Mouse (Mus musculus): ENCODE measurements at regions not wholly inside any gene's neighbourhood (a gene's known extent, or its start where the extent isn't known, plus 50 kb on each side); places are given as distances from the start of the nearest gene placed in this dataset.

DNA sequence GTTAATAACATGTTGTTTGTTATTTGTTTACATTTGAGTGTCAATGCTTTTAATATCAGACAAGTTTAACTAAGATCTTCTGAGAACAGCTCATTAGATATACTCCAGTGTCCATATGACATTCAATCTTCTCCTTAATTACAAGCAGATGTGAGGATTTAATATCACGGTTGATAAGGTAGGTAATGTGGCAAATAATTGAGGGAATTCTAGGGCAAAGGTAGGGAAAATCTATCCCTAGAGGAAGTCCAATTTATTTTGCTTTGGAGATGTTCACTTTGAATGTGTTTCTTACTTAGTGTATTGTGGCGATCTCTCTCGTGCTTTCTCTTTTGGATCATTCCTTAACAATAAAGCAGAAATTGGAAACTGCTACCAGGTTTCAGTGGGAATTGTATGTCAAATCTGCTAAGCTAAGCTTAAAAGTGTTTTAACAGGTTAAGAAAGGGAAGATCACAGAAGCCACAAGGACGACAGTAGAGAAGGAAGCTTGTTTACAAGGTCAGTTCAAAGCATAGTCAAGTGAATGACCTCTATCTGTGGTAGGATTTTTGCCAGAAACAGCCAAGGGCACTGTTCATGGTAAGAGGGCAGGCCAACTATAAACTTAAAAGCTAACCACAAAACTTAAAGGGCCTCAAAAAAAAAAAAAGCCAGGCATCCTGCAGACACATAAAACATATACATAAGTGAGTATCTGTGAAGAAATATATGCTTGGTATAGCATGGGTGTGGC, 282.2 kb upstream of the Xrcc4 start:
- no peak for DNase-seq

DNA sequence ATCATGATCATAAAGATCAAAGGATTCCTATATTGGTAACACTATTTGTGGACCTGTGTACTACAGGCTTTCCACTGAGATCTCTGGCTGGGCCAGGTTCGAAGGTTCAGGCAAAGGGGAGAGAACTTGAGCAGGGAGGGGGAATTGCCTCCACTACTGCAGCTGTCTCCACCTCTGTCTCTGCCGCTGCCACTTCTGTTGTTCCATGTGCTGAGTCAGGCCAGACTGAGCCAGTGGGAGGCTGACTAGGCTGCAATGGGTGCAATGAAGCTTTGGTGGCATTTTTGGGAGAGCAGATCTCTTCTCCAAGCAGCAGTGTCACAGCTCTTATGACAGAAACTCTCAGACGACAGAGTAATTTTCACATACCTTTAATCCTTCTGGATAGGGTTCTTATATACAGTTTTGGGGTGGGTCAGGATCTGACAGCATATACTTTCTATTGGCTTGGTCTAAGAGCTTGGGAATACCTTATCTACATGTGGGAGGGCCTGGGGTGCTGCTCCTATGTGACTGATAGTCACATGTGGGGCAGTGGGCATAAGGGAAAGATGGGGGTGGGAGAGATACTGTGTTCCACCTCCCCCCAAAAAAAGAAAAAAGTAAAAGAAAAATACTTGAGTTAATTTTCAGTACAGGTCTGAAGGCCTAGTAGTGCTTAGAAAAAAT, 281.5 kb upstream of the Xrcc4 start:
- no peak for DNase-seq

DNA sequence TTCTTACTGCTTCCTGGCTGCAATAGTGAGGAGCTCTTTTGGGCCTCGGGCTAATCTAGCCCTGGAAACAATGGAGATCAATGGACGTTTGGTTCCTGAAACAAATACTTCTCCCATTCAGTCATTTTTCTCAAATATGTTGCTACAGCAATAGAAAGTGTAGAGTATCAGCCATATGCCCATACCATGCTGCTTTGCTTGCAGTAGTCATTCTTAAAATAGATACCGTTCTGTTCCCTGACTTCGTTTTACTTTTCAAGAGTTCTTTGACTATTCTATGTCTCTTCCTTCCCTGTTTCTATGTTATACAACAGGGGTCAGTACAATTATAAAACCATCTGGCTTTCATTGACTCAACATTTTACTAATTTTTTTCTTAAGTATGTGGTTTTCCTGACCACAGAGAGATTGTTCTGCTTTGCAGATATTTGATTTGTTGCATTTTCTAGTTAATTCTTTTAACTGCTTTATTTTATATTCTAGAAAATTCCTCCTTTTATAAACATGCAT, 275.2 kb upstream of the Xrcc4 start:
- no peak for DNase-seq

DNA sequence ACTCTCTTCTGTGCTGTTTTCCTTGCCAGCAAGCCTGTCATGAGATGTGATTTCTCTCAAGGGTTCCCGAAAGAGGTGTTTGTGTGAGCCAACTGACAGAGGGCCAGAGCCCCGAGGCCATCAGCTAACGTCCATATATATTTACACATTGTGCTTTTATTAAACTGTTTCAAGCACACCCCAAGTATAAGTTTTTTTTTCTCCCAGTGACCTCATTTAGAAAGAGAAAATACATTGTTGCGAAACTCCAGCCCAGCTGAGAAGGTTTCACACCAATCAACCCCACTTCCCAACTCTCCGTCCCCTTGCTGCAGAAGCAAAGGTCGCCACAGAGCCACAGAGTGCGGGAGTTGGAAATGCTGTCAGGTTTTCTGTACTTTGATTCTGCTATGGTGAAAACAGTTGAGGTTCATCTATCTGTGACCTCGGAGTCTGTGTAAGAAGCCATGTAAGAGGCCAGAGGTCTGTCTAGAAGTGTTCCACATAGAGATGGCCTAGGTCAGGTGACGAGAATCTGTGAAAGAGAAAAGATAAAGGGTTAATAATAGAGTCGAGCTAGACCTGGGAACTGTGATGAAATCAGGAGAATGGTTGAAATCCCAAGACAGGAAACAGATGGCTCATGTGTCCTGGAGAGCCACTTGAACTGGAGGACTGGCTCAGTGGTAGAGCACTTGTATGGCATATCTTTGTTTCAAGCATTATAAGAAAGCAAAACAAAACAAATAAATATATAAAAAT, 270.6 kb upstream of the Xrcc4 start:
- DNase-seq, result peak; percentile 55

DNA sequence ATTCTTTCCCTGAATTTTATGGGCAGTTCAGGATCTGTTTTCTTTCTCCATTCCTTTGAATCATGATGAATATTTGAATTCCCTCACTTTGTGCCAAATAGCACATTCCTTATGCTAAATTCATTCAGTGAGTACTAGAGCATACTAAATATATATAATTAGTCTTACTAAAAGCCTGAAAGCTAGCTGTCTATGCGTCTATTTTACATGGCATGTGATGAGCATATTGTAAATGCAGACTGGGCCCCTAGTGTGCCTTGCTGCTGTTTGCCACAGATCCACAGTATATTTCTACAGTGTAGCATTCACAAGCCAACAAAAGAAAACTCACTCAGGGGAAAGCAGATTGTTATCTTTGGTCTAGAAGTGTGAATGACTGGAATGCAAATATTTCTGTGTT, 268.7 kb upstream of the Xrcc4 start:
- DNase-seq, result no peak

DNA sequence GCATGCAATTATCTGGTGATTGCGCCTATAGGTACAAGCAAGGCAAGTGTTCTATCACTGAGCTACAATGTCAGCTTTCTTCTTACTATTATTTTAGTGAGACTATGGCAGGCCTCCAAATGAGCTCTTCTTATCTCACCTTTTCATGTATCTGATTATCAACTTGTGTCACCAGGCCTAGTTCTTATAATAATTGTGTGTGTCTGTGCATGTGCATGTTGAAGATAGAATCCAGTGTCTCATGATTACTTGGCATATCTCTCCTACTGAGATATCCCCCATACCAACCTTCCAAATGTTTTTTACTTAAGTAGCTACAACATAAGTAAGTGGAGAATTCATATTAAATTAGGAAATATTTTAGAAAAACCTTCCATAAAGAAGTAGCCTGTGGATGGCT, 266.2 kb upstream of the Xrcc4 start:
- DNase-seq, result no peak

DNA sequence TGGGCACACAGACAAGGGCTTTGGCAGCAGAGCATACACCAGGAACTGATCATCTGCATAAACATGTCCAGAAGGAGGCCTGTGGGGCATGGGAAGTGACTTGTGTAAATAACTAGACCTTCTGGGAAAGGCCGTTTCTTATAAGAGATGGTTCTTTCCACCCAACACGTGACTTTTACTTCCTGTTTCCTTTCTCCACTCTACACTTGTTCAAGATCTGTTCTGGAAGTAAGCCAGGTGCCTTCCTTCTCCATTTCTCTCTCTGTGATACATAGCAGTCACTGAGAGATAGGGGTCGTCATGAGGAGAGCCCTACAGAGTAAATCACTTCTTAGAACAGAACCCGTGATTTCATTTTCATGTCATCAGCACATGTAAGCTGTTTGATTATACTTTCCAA, 253.4 kb upstream of the Xrcc4 start:
- DNase-seq, result no peak

DNA sequence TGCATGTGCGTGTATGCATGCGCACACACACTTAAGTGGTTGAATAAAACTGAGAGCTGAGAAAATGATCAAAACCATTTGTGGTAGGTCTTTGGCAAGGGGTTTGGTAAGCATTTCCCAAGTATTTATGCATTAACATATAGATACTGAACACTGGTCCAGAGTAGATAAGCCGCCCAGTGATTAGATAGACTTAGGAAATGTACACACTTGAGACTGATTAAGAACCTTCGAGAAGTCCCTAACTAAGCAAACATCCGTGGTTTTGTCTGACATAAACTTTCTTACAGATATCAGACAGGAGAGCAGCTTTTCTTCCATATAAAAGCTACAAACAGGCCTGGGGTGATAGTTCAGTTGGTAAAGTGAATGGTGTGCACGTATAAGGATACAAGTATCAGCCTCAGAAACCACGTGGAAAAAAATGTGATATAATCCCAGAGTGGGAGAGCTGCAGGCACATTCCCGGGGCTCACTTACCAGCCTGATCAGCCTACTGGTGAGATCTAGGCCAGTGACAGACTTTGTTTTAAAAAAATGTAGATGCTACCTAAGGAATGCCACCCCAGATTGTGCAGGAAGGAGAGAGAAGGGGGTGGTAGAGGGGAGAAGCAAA, 252.3 kb upstream of the Xrcc4 start:
- no peak for DNase-seq

DNA sequence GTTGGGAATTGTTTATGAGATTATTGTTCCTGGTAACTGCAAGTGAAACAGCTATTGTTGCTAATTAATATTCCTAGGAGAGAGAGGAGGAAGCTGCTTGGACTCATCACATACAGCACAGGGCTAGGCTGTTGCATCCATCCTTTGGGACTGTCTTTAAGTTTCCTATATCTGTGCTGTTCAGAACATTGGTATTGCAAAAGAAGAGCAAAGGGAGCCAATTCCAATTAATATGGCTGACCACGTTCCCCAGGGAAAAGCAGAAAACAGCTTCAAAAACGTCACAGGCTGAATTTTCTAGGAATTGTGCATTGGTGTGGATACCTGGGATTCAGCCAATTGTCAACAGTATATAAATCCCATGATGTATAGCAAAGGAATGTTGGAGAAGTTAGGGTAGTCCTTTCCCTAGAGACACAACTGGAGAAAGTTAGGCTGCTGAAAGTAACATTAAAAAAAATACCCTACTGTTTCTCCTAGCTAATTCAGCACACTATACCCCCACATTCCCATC, 251.3 kb upstream of the Xrcc4 start:
- no peak for DNase-seq

DNA sequence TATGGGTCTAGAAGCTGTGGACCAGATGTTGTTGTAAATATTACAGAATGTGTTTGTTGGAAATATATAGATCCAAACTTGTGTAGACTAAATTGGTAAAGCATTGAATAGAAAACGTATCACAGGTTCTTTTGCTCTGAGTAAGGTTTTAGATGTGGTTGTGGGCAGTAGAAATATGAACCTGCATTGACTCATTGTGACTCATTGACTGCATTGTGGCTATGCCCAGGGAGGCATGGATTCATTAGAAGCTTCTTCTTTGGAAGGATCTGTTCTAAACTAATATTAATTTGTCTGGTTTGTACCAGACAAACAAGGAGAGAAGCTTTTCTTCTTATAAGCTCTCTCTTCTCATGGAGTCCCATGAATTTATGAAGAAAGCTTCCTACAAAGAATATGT, 248.2 kb upstream of the Xrcc4 start:
- no peak for DNase-seq

DNA sequence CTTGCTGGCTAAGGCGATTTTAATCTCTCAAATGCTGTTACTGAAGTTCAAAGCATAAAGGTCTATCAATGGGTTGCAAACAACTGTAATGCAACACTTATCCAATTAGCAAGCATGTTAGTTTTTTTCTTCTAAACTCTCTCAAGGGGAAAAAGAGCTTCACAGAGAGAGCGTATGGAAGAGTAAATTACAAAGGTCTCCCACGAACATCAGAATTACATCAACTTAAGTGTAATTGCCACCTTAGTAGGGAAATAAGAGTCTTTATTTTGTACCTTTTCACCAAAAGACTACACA, 246.3 kb upstream of the Xrcc4 start:
- no peak for DNase-seq

DNA sequence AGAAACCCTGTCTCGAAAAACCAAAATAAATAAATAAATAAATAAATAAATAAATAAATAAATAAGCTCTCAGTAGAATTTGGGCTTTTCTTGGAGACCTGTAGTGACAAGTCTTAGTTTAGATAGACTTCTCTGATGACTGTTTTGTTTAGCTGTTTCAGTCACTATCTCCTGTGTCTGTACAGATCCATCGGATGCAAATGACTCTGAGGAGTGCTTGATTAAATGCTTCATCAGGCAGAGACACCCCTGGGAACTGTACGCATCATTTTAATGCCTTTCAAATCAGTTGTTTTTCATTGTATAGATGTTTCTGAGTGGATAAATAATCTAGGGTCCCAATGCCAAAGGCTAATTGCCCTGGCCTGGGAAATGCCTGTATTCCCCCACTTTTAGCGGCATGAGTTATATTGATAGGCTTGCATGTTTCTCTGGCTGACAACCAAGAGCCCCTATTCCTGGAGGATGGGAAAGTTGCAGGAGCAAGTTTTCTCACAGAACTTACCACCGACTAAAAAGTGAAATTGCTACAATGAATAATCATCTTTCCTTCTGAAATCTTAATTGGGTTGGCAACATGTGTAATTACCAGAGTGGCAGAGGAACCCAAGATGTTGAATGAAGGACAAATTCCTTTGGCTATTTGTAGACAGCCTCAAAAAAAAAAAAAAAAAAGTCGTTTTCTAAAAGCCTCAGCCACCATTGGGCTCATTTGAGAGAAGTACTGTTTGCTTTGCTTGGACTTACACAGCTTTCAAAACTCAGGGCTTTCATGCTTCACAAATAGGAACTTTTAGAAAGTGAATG, 245.7 kb upstream of the Xrcc4 start:
- DNase-seq, result no peak

DNA sequence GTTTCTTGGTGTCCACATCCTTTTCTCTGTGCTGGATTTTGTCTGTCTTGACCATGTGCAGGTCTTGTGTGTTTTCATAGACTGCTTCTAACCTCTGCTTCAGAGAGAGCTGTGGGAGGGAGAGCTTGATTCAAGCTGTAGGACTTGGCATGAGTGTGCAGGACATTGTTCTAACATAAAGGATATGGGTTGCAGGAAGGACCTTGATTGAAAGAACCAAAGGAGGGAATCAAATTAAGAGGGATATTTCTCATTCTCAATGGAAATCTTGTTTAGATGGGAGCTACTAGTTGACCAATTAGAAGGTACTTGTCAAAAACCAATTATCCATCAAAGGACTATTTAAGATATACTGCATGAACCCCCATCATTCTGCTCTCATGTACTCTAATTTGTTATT, 244.9 kb upstream of the Xrcc4 start:
- no peak for DNase-seq

DNA sequence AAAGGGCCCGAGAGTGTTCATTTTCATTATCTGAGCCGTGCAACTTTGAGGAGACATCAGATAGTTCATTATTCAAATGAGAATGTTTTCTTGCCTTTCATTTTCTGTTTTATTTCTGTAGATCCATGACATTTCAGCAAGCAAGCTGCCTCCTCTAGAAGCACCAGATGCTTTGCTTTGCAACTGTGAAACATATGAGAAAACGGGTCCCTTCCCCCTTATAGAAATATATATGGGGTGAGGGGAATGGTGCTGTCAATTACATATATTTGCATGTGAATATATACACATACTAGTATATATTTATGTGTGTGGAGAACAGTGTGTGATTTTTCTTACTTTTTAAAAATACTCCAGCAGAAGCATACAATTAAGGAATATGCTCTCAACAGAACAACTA, 235.8 kb upstream of the Xrcc4 start:
- DNase-seq, result no peak

DNA sequence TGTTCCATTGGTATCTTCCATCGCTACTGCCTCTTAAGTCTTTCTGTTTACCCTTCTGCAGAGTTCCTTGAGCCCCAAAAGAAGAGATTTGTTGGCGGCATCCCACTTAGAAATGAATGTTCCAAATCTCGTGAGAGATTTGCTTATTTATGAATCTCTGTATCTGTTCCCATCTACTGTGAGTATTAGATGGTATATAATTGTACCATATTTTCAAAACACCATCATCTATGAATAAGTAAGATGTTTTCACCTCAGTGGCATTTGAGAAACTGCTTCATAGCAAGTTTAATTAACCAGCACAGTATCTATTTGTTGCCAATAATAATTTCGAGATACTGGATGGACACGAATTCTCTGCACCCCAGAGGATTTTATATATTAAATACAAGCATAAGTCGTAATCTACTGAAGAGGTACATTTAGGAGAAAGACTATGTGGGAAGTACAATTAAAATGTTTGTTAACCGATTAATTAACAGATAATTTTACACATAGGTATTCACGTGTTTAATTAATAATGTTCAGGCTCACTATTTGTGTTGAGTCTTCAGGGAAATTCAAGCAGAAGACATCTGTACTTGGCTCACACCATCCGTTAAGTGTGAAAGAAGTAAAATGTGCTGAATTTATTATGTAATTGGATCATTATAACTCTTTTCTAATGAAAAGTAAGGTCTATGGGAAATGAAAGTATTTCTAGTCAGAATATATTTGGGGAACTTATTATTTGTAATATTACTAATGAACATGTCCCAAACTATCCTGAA, 224.0 kb upstream of the Xrcc4 start:
- no peak for DNase-seq

DNA sequence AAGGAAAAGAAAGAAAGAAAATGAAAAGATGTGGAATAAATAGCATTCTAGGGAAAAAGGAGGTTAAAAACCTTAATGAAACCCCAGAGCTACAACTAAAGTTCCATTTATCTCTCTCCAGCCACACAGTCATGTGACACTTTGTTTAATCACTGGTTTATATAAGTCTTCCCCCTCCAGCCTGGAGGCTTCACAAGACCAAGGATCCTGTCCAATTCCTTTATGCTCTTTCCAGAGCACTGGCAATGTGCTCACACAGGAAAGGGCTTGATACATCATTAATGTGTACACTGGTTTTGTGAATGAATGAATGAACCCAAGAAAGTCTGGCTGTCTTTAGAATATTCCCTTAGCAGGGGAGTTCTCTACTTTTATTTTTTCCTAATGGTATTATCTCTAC, 221.1 kb upstream of the Xrcc4 start:
- DNase-seq, result no peak

DNA sequence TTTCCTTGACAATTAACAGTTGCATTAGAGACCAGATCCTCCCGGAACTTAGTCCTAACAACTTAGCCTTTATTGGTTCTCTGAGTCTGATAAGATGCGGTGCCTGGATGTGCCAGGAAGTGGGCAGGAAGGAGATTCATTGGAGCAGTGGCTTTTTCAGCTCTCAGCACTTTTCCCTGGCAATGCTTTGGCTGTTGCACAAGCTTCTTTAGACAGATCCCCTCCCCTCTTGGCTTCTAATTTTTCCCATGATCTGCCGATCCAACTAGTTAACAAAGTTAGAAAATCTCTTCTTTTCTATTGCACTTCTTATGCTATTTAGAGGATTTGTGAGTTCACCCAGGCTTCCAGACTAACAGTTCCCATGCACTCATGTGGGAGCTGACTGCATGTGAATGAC, 211.1 kb upstream of the Xrcc4 start:
- peak; percentile 10 for DNase-seq

DNA sequence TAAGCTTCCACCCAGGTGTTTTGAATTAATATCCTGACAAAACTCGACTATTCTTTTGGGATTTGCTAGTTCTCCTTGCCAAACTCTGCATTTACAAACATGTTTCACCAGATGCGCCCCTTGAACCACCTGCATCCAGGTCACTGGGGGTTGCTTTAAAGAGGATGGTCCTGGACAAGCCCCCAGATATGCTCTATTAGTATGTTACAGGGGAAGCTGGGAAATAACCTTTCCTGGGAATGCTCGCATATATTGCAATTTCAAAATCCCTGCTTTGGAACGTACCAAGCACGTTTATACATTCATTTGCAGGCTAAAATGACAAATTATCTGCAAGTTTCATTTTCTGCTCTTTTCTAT, 205.2 kb upstream of the Xrcc4 start:
- no peak for DNase-seq

DNA sequence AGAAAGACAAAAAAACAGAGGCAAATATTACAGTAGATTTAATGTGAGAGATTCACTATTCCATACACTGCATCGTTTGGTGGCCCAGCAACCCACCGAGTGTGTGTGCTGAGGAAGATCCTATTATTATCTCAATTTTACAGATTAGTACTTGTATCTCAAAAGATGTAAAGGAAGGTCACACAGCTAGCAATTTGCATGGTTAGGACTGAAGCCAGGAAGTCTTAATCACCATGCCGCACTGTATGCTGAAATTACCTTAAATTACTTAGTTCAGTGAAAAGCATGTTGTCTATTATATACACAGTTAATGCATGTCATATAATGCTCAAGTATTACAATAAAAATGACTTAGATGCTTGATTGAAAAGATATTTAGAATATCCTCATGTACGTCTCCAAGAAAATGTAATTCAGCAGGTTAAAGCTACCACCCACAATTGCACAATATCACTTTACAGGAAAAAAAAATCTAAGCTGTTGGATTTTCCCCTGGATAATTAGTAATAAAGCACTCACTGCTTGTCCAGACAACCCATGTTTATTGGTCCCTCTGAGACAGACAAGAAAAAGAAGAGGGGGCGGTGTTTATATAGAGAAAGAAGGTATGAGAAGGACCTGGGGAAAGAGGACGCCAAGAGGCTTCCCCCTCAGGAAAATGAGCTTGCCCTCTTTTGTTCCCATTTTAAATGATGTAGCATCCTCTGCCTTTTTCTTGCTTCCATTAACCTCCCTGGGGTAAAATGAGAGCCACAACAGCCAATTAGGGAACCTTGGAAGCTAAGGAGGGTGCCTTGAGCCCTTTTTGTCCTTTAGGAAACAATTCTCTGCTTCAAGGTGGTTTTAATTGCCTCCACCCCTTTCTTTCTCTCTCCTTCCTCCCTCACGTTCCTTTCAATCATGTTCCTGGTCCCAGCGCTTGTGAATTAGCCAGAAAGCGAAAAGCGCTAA, 204.6 kb upstream of the Xrcc4 start:
- no peak for DNase-seq

DNA sequence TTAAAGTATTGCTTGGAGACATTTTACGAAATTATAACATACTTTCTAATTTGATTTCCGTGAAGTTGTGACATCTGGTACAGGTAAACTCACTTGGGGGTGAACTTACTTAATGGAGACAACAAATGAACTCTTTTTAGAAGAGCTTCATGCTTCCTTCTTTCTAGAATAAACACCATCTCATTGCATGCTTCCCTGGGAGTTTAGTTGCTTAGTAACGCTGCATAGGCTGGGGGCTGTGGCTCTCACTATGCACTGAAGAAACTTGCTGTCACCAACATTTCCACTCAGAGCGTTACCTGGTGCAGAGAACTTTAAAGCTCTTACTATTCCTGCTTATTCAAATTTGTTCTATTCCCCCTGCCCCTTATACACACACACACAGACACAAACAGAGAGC, 203.5 kb upstream of the Xrcc4 start:
- DNase-seq, result no peak

DNA sequence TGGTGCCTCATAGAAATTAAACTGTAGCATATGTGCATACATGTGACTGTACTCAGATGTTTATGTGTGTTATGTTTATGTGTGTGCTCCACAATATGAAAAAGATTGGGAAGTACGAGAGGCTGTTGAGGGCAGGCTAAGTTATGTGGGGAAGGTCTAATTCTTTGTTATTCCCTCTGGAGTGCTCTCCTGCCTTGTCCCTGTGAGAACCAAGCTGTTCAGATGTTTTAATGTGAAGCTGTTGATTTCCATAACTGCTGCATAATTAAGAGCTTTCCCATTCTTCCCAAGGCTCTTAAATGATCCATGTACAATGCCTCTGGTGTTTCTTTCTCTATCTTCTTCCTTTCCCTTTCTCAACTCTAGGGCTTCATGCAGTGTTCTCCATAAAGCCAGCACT, 202.7 kb upstream of the Xrcc4 start:
- no peak for DNase-seq
